Mouse (Mus musculus) ES-E14 (cell line): Measurements from ENCODE around the gene Zfp831. TPM values are rescaled to one million over a fixed set of nuclear protein-coding genes. Genes with fewer than 3 reads are reported as not detected.

Source experiments
- DNase-seq: peaks from one replicate; pipeline ENCODE4 v3.0.0-alpha.2; 2013; ENCODE audit warnings: low read depth, low spot score
- H3K27ac ChIP-seq: 2 replicates; pipeline ENCODE4 v1.5.1; 2012; ENCODE audit warnings: low read depth, mild to moderate bottlenecking, low read length, moderate library complexity, mixed read lengths; ENCODE audit not compliant: poor library complexity, insufficient read depth, severe bottlenecking
- H3K36me3 ChIP-seq: 2 replicates; pipeline ENCODE4 v1.6.1; 2012; ENCODE audit warnings: mild to moderate bottlenecking, low read length, moderate library complexity, mixed read lengths; ENCODE audit not compliant: control insufficient read depth, poor library complexity, insufficient read depth, severe bottlenecking
- H3K4me1 ChIP-seq, 2 experiments: fragments of 150-350 bp in 1 of 2; sonication (generic) in 1 of 2; 2 replicates each; pipeline ENCODE4 v1.6.1; 2012; ENCODE audit warnings: low read length in 2 of 2, mild to moderate bottlenecking in 1 of 2, mixed read lengths in 1 of 2; ENCODE audit not compliant: control insufficient read depth in 2 of 2, insufficient read depth in 2 of 2, poor library complexity in 1 of 2
- H3K4me3 ChIP-seq, 2 experiments: fragments of 150-350 bp in 1 of 2; sonication (generic) in 1 of 2; 2 replicates each; pipeline ENCODE4 v1.5.1; 2012; ENCODE audit warnings: low read length in 2 of 2, low read depth in 1 of 2, mild to moderate bottlenecking in 1 of 2, mixed read lengths in 1 of 2; ENCODE audit not compliant: insufficient read depth in 1 of 2, poor library complexity in 1 of 2, severe bottlenecking in 1 of 2
- H3K9ac ChIP-seq: 2 replicates; pipeline ENCODE4 v1.6.1; 2012; ENCODE audit warnings: low read depth, mild to moderate bottlenecking, low read length, mixed read lengths; ENCODE audit not compliant: poor library complexity, insufficient read depth, severe bottlenecking
- H3K9me3 ChIP-seq: fragments of 150-350 bp; sonication (generic); 2 replicates; pipeline ENCODE4 v1.6.1; 2012; ENCODE audit warnings: low read depth, mild to moderate bottlenecking, low read length; ENCODE audit not compliant: control insufficient read depth, insufficient read depth
- CHD2 ChIP-seq: IDR thresholded peaks from 2 replicates; pipeline ENCODE4 v1.6.1; 2014; ENCODE audit warnings: mild to moderate bottlenecking, low read depth, low read length, inconsistent platforms
- HCFC1 ChIP-seq: IDR thresholded peaks from 2 replicates; pipeline ENCODE4 v1.6.1; 2012; ENCODE audit warnings: low read length, inconsistent platforms, borderline replicate concordance; ENCODE audit not compliant: insufficient read depth
- MAFK ChIP-seq: IDR thresholded peaks from 2 replicates; pipeline ENCODE4 v1.6.1; 2014; ENCODE audit warnings: mild to moderate bottlenecking, low read depth, low read length, inconsistent platforms; ENCODE audit not compliant: insufficient read depth
- ZC3H11A ChIP-seq: IDR thresholded peaks from 2 replicates; pipeline ENCODE4 v1.6.1; 2012; ENCODE audit warnings: low read depth, mild to moderate bottlenecking, inconsistent platforms, low read length, borderline replicate concordance
- ZNF384 ChIP-seq: IDR thresholded peaks from 2 replicates; pipeline ENCODE4 v1.6.1; 2012; ENCODE audit warnings: low read depth, low read length, inconsistent platforms
- in situ Hi-C, 2 experiments: fragments of 600-800 bp; cut with MboI; formaldehyde crosslinking; loops; one replicate each; pipeline ENCODE4 v1.15.1; 2025; ENCODE audit warnings: low sequenced_read_pairs in 2 of 2, inconsistent platforms in 1 of 2; ENCODE audit not compliant: unreplicated experiment in 2 of 2
- total RNA-seq: library from RNA; depleted of rRNA; stranded (reverse); fragments of 300-350 nt; gene quantifications from 2 replicates; pipeline ENCODE4 v1.2.3, GENCODE M21; 2012

The Zfp831 gene
- total RNA-seq, 1 experiment: not detected

GRCm38 (mm10) chr2:174662593-174662992, 19.3 kb downstream of the Zfp831 start:
- H3K36me3 ChIP-seq: no peaks in the 10 kb centered on the region
- TF ChIP-seq ZNF384: no peak
- no peak for TF ChIP-seq HCFC1
- no peak for TF ChIP-seq ZC3H11A
- no peak for TF ChIP-seq CHD2
- no peak for TF ChIP-seq MAFK
- peaks cover 2 to 4% of the 10 kb centered on the region in 2 experiments; a peak in 2 of 4 replicates for H3K4me1 ChIP-seq
- H3K27ac ChIP-seq: no peak overlapping the region
- H3K4me3 ChIP-seq: no peak overlapping the region
- in situ Hi-C loops: loop anchor here in 1 of 2 experiments (25.0 kb wide), 1 partner anchor 350 kb away; no protein-coding TSS in a partner anchor
- no peak for DNase-seq
- H3K9ac ChIP-seq: no peak overlapping the region
- no peaks in the 10 kb centered on the region for H3K9me3 ChIP-seq

- Histone ChIP-seq H3K36me3 (no peaks in the 10 kb centered on the region), H3K4me3 (no peak overlapping the region), H3K27ac (no peak overlapping the region), H3K9me3 (no peaks in the 10 kb centered on the region), H3K4me1 (peaks cover 2 to 4% of the 10 kb centered on the region in 2 experiments; a peak in 2 of 4 replicates), H3K9ac (no peak overlapping the region)
- no peak for DNase-seq
- no peak for TF ChIP-seq HCFC1
- no peak for TF ChIP-seq MAFK
- TF ChIP-seq ZC3H11A: no peak
- TF ChIP-seq CHD2: no peak
- TF ChIP-seq ZNF384: no peak
- in situ Hi-C loops: loop anchor here in 1 of 2 experiments (25.0 kb wide), 1 partner anchor 353 kb away; no protein-coding TSS in a partner anchor
Observed at GRCm38 (mm10) chr2:174665404-174665803, 22.1 kb downstream of the Zfp831 start.

GRCm38 (mm10) chr2:174668806-174669205, 25.5 kb downstream of the Zfp831 start:
- DNase-seq: no peak
- Histone ChIP-seq H3K9me3 (no peaks in the 10 kb centered on the region), H3K36me3 (no peaks in the 10 kb centered on the region), H3K4me1 (peaks cover 4 to 12% of the 10 kb centered on the region in 2 experiments; a peak in 2 of 4 replicates), H3K27ac (no peak overlapping the region), H3K9ac (no peak overlapping the region), H3K4me3 (no peak overlapping the region)
- in situ Hi-C loops: loop anchor here in 1 of 2 experiments (25.0 kb wide), 1 partner anchor 357 kb away; no protein-coding TSS in a partner anchor
- TF ChIP-seq ZC3H11A: no peak

GRCm38 (mm10) chr2:174672506-174673190, 29.3 kb downstream of the Zfp831 start:
- DNase-seq: no peak
- no peak overlapping the region for H3K27ac ChIP-seq

More at GRCm38 (mm10) chr2:174672506-174673190, 29.3 kb downstream of the Zfp831 start:
- in situ Hi-C loops: loop anchor here (10.0 to 25.0 kb wide), 2 partner anchors 188 to 360 kb away; no protein-coding TSS in a partner anchor
- no peak for TF ChIP-seq ZNF384
- peak; percentile 44; the same call in 1 of the 2 replicates for TF ChIP-seq MAFK
- TF ChIP-seq HCFC1: no peak
- TF ChIP-seq CHD2: no peak
- Histone ChIP-seq H3K4me1 (peaks cover 0 to 12% of the 10 kb centered on the region in 2 experiments; a peak in 1 of 4 replicates), H3K9ac (no peak overlapping the region), H3K4me3 (no peak overlapping the region), H3K9me3 (no peaks in the 10 kb centered on the region), H3K36me3 (no peaks in the 10 kb centered on the region)
